Mouse (Mus musculus) megakaryocyte progenitor cell, adult 5-6 weeks (primary cell): ENCODE data around the gene Gm20855. TPM values are rescaled to one million over a fixed set of nuclear protein-coding genes. Genes with fewer than 3 reads are reported as not detected.
"Not testable (repeated sequence)": the region's sequence is repeated elsewhere in the genome, so short reads cannot be mapped to it uniquely, and the experiment has no call there.

Experiments
- ATAC-seq: replicated peaks from 2 replicates; pipeline ENCODE4 v1.8.0; 2016; ENCODE audit warnings: mild to moderate bottlenecking, moderate TSS enrichment, inconsistent platforms; ENCODE audit not compliant: poor library complexity
- total RNA-seq, 2 experiments: library from RNA; stranded (forward) in 1 of 2; stranded (reverse) in 1 of 2; fragments of 157-497, 149-512 nt in 1 of 2; fragments of 200-1000 nt in 1 of 2; gene quantifications; 2 replicates each; pipeline versions ENCODE4 v1.2.3 to v1.2.4; 2015 to 2017

Gm20855 gene
- total RNA-seq (2015) (not detected in 2 replicates), total RNA-seq (2017) (not detected in 2 replicates)

- not testable (repeated sequence) for ATAC-seq
These were observed at the start of gene Gm20855 for GRCm38 (mm10) chrY:35131733-35132132. Gm20855 (minus strand) TSS chrY:35131833.
